Mouse (Mus musculus) liver, embryonic 12.5 days (tissue): ENCODE results near the gene Emx2. TPM values are rescaled to one million over a fixed set of nuclear protein-coding genes. Genes with fewer than 3 reads are reported as not detected.

Experiments used
- ATAC-seq: fragments of 200-750 bp; cut with Nextera tagmentation; 2 replicates; pipeline ENCODE4 v1.8.0; 2017; ENCODE audit warnings: moderate number of reproducible peaks, mild to moderate bottlenecking, moderate library complexity
- H3K27ac ChIP-seq: fragments of 300-500 bp; sonication (generic); 2 replicates; pipeline ENCODE4 v1.5.1; 2016; ENCODE audit warnings: mild to moderate bottlenecking
- H3K27me3 ChIP-seq: fragments of 300-500 bp; sonication (generic); replicated peaks from 2 replicates; pipeline ENCODE4 v1.6.1; 2016; ENCODE audit warnings: mild to moderate bottlenecking, moderate library complexity
- H3K36me3 ChIP-seq: fragments of 300-500 bp; sonication (generic); 2 replicates; pipeline ENCODE4 v1.6.1; 2016; ENCODE audit warnings: mild to moderate bottlenecking, moderate library complexity
- H3K4me1 ChIP-seq: fragments of 300-500 bp; sonication (generic); 2 replicates; pipeline ENCODE4 v1.6.1; 2016
- H3K4me2 ChIP-seq: fragments of 300-500 bp; sonication (generic); 2 replicates; pipeline ENCODE4 v1.6.1; 2016; ENCODE audit warnings: mild to moderate bottlenecking, moderate library complexity
- H3K4me3 ChIP-seq: fragments of 300-500 bp; sonication (generic); 2 replicates; pipeline ENCODE4 v1.5.1; 2016; ENCODE audit warnings: mild to moderate bottlenecking, moderate library complexity
- H3K9ac ChIP-seq: fragments of 300-500 bp; sonication (generic); 2 replicates; pipeline ENCODE4 v1.6.1; 2016; ENCODE audit warnings: mild to moderate bottlenecking, moderate library complexity
- H3K9me3 ChIP-seq: fragments of 300-500 bp; sonication (generic); replicated peaks from 2 replicates; pipeline ENCODE4 v1.6.1; 2016; ENCODE audit warnings: mild to moderate bottlenecking, moderate library complexity
- WGBS: fragments of 180-500 bp; shearing (Covaris S2); methylation state at CpG from one replicate; pipeline ENCODE4 v1.1.7; 2016; ENCODE audit not compliant: insufficient replicate concordance; 5-methylcytosine and 5-hydroxymethylcytosine counted together
- polyA plus RNA-seq: library from polyadenylated mRNA; unstranded; fragments of >200 nt; fragmentation: Nextera tagmentation; extraction: Ambion mirVana; gene quantifications from 2 replicates; pipeline ENCODE4 v1.2.1, GENCODE M21; 2016

Emx2 gene
- polyA plus RNA-seq, 1 experiment from 2014 or later = 0.11 TPM

- Histone ChIP-seq H3K4me1 (no peaks in the 10 kb centered on the region), H3K9me3 (no peaks in the 10 kb centered on the region), H3K4me3 (no peak overlapping the region), H3K4me2 (no peak overlapping the region), H3K27ac (no peak overlapping the region), H3K9ac (no peak overlapping the region), H3K27me3 (peaks cover 100% of the 10 kb centered on the region), H3K36me3 (no peaks in the 10 kb centered on the region)
- no peak for ATAC-seq
- 6% methylated on average over 2 of the region's 2 CpGs for WGBS
Observed at GRCm38 (mm10) chr19:59465281-59465680, 7.1 kb downstream of the Emx2 start.

GRCm38 (mm10) chr19:59465751-59466410 is 7.7 kb downstream of the Emx2 start:
- Histone ChIP-seq H3K4me1 (no peaks in the 10 kb centered on the region), H3K36me3 (no peaks in the 10 kb centered on the region), H3K4me3 (no peak overlapping the region), H3K9ac (no peak overlapping the region), H3K27ac (no peak overlapping the region), H3K4me2 (no peak overlapping the region), H3K27me3 (peaks cover 100% of the 10 kb centered on the region), H3K9me3 (no peaks in the 10 kb centered on the region)
- 7% methylated on average over 10 of the region's 10 CpGs for WGBS
- ATAC-seq = no peak

- H3K36me3 ChIP-seq = no peaks in the 10 kb centered on the region
- WGBS = 6% methylated on average over 6 of the region's 6 CpGs
- peaks cover 100% of the 10 kb centered on the region for H3K27me3 ChIP-seq
- no peak overlapping the region for H3K9ac ChIP-seq
- no peak overlapping the region for H3K27ac ChIP-seq
- ATAC-seq = no peak
- no peak overlapping the region for H3K4me2 ChIP-seq
- H3K4me3 ChIP-seq = no peak overlapping the region
- H3K4me1 ChIP-seq = no peaks in the 10 kb centered on the region
- no peaks in the 10 kb centered on the region for H3K9me3 ChIP-seq
Observed at GRCm38 (mm10) chr19:59466417-59466937, 8.3 kb downstream of the Emx2 start.

GRCm38 (mm10) chr19:59467016-59467412 is 8.8 kb downstream of the Emx2 start:
- no peak for ATAC-seq
- Histone ChIP-seq H3K27me3 (peaks cover 100% of the 10 kb centered on the region), H3K27ac (no peak overlapping the region), H3K4me3 (no peak overlapping the region), H3K4me1 (no peaks in the 10 kb centered on the region), H3K4me2 (no peak overlapping the region; the same call in 1 of the 2 replicates), H3K9me3 (no peaks in the 10 kb centered on the region), H3K9ac (no peak overlapping the region), H3K36me3 (no peaks in the 10 kb centered on the region)
- under 1% methylated on average over 19 of the region's 19 CpGs for WGBS

- ATAC-seq = no peak
- H3K9me3 ChIP-seq = no peaks in the 10 kb centered on the region
- no peak overlapping the region for H3K4me3 ChIP-seq
- no peaks in the 10 kb centered on the region for H3K4me1 ChIP-seq
- H3K27ac ChIP-seq = no peak overlapping the region
- no peak overlapping the region for H3K9ac ChIP-seq
- 3% methylated on average over 23 of the region's 23 CpGs for WGBS
- H3K36me3 ChIP-seq = no peaks in the 10 kb centered on the region
- H3K27me3 ChIP-seq = peaks cover 100% of the 10 kb centered on the region
- H3K4me2 ChIP-seq = no peak overlapping the region
Observed at GRCm38 (mm10) chr19:59467413-59468064, 9.4 kb downstream of the Emx2 start.

- Histone ChIP-seq H3K4me2 (no peak overlapping the region), H3K9ac (no peak overlapping the region), H3K27ac (no peak overlapping the region), H3K4me3 (no peak overlapping the region), H3K36me3 (no peaks in the 10 kb centered on the region), H3K4me1 (no peaks in the 10 kb centered on the region), H3K9me3 (no peaks in the 10 kb centered on the region), H3K27me3 (peaks cover 100% of the 10 kb centered on the region)
- no peak for ATAC-seq
- WGBS = 5% methylated on average over 27 of the region's 27 CpGs
Observed at GRCm38 (mm10) chr19:59468065-59468810, 10.1 kb downstream of the Emx2 start.

GRCm38 (mm10) chr19:59469035-59469949 is 11.1 kb downstream of the Emx2 start:
- 0 out of 2 replicates have a peak overlapping the region, but pooled peaks have one; percentile 15 for H3K4me3 ChIP-seq

GRCm38 (mm10) chr19:59470074-59470630 is 12.0 kb downstream of the Emx2 start:
- Histone ChIP-seq H3K4me1 (no peaks in the 10 kb centered on the region), H3K27ac (no peak overlapping the region), H3K27me3 (peaks cover 89% of the 10 kb centered on the region), H3K4me2 (no peak overlapping the region), H3K9me3 (no peaks in the 10 kb centered on the region), H3K4me3 (no peak overlapping the region), H3K36me3 (no peaks in the 10 kb centered on the region), H3K9ac (no peak overlapping the region)
- 13% methylated on average over 11 of the region's 11 CpGs for WGBS
- no peak for ATAC-seq

More at GRCm38 (mm10) chr19:59469035-59469949, 11.1 kb downstream of the Emx2 start:
- Histone ChIP-seq H3K27ac (no peak overlapping the region), H3K27me3 (peaks cover 92% of the 10 kb centered on the region), H3K9ac (no peak overlapping the region), H3K4me2 (0 out of 2 replicates have a peak overlapping the region, but pooled peaks have one; percentile 27), H3K9me3 (no peaks in the 10 kb centered on the region), H3K4me1 (no peaks in the 10 kb centered on the region), H3K36me3 (no peaks in the 10 kb centered on the region)
- 3% methylated on average over 35 of the region's 35 CpGs for WGBS
- ATAC-seq = no peak

- no peak overlapping the region for H3K4me3 ChIP-seq
- H3K27me3 ChIP-seq = peaks cover 89% of the 10 kb centered on the region
- no peak overlapping the region for H3K9ac ChIP-seq
- H3K27ac ChIP-seq = no peak overlapping the region
- WGBS = 4% methylated on average over 13 of the region's 13 CpGs
- ATAC-seq = no peak
- H3K9me3 ChIP-seq = no peaks in the 10 kb centered on the region
- H3K4me2 ChIP-seq = no peak overlapping the region
- no peaks in the 10 kb centered on the region for H3K4me1 ChIP-seq
- no peaks in the 10 kb centered on the region for H3K36me3 ChIP-seq
Observed at GRCm38 (mm10) chr19:59470913-59471312, 12.7 kb downstream of the Emx2 start.

GRCm38 (mm10) chr19:59472844-59473243 is 14.7 kb downstream of the Emx2 start:
- 54% methylated on average over 2 of the region's 2 CpGs for WGBS
- Histone ChIP-seq H3K27me3 (peaks cover 74% of the 10 kb centered on the region), H3K36me3 (no peaks in the 10 kb centered on the region), H3K27ac (no peak overlapping the region), H3K9ac (no peak overlapping the region), H3K9me3 (no peaks in the 10 kb centered on the region), H3K4me3 (no peak overlapping the region), H3K4me2 (no peak overlapping the region), H3K4me1 (no peaks in the 10 kb centered on the region)
- ATAC-seq = no peak

- H3K9me3 ChIP-seq = no peaks in the 10 kb centered on the region
- H3K27me3 ChIP-seq = peaks cover 22% of the 10 kb centered on the region
- H3K4me1 ChIP-seq = no peaks in the 10 kb centered on the region
- no peak overlapping the region for H3K4me2 ChIP-seq
- no peak overlapping the region for H3K4me3 ChIP-seq
- no peaks in the 10 kb centered on the region for H3K36me3 ChIP-seq
- no peak overlapping the region for H3K9ac ChIP-seq
- ATAC-seq = no peak
- no peak overlapping the region for H3K27ac ChIP-seq
- WGBS = 61% methylated on average over 3 of the region's 3 CpGs
Observed at GRCm38 (mm10) chr19:59479912-59480311, 21.7 kb downstream of the Emx2 start.
